Mouse (Mus musculus): ENCODE results near the gene Rfpl4b. TPM values are rescaled to one million over a fixed set of nuclear protein-coding genes. Genes with fewer than 3 reads are reported as not detected.
"Not testable (repeated sequence)": the region's sequence is repeated elsewhere in the genome, so short reads cannot be mapped to it uniquely, and the experiment has no call there.

Gene Rfpl4b
- polyA plus RNA-seq (2015; fragmentation: Nextera tagmentation; extraction: Ambion mirVana) = not detected in 2 replicates

DNA sequence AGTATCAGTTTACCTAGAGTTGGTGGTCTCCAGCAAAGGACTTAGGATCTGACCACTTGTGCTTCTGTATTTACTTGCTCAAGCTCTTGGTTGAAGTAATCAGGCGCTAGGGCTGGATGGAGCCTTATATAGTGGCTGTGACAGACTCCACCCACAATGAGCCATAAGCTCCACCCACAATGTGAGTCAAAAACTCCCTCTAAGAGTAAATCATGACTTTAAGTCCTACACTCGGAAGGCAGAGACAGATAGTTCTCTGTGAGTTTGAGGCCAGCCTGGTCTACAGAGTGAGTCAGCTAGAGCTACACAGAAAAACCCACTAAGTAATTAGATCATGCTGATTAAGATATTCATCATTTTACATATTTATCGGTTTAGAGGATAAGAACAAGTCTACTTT is at the start of gene Rfpl4b:
Rfpl4b (minus strand) TSS at position 101 of the 400 bp plus-strand sequence.
- Histone ChIP-seq H3K4me2 (ENCODE audit: low read depth, low read length) (no peak within 1 kb of the TSS), H3K36me3 (replicated peaks; ENCODE audit: insufficient read depth, low read length) (no peaks in the 10 kb centered on the region), H3K9me3 (ENCODE audit: low read length) (no peaks in the 10 kb centered on the region), H3K27ac (ENCODE audit: low read depth) (no peak within 1 kb of the TSS), H3K27me3 (ENCODE audit: insufficient read depth, low read length) (no peaks in the 10 kb centered on the region), H3K9ac (replicated peaks) (no peak within 1 kb of the TSS), H3K4me3 (ENCODE audit: low read depth, low read length) (no peak within 1 kb of the TSS), H3K4me1 (ENCODE audit: insufficient read depth) (no peaks in the 10 kb centered on the region)
- DNase-seq = no peak
- no peak for TF ChIP-seq EP300 (IDR thresholded peaks at IDR 0.05; ENCODE audit: low read depth)
- TF ChIP-seq CTCF (IDR thresholded peaks at IDR 0.05; ENCODE audit: low read depth) = no peak
- WGBS (ENCODE audit: insufficient replicate concordance) = 78% methylated on average over 3 of the region's 3 CpGs
- no peak for ATAC-seq

DNA sequence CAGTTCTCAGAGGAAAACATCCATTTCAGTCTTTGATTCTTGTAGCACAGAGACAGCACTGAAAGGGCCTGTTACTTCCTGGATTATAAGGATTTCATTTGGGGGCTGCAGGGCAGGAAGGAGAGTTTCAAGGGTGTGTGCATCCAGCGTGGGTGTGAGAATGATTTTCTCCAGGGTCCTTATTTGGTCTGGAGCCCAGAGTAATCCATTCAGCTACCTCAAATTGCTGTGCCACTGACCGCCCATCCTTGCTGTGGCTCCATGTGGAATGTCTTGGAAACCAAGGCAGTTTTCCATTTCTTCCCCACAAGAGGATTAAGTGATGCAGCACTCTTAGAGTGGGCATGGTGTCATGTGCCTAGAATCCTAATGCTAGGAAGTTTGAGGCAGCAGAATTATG is 33.6 kb upstream of the Rfpl4b start:
- Histone ChIP-seq H3K4me3 (ENCODE audit: low read depth, low read length) (no peak overlapping the region), H3K9me3 (ENCODE audit: low read length) (no peaks in the 10 kb centered on the region), H3K4me1 (ENCODE audit: insufficient read depth) (no peaks in the 10 kb centered on the region), H3K27me3 (ENCODE audit: insufficient read depth, low read length) (no peaks in the 10 kb centered on the region), H3K9ac (replicated peaks) (no peak overlapping the region), H3K36me3 (replicated peaks; ENCODE audit: insufficient read depth, low read length) (no peaks in the 10 kb centered on the region), H3K4me2 (ENCODE audit: low read depth, low read length) (no peak overlapping the region), H3K27ac (ENCODE audit: low read depth) (no peak overlapping the region)
- ATAC-seq (no peak), DNase-seq (no peak)
- no peak for TF ChIP-seq CTCF (IDR thresholded peaks at IDR 0.05; ENCODE audit: low read depth)
- TF ChIP-seq EP300 (IDR thresholded peaks at IDR 0.05; ENCODE audit: low read depth) = no peak
- WGBS (ENCODE audit: insufficient replicate concordance) = 44% methylated on average over 2 of the region's 2 CpGs

GRCm38 (mm10) chr10:38850006-38850405 is 28.4 kb upstream of the Rfpl4b start:
- H3K36me3 ChIP-seq (replicated peaks; ENCODE audit: insufficient read depth, low read length); H3K4me2 ChIP-seq (ENCODE audit: low read depth, low read length); ATAC-seq: not testable (repeated sequence)

DNA sequence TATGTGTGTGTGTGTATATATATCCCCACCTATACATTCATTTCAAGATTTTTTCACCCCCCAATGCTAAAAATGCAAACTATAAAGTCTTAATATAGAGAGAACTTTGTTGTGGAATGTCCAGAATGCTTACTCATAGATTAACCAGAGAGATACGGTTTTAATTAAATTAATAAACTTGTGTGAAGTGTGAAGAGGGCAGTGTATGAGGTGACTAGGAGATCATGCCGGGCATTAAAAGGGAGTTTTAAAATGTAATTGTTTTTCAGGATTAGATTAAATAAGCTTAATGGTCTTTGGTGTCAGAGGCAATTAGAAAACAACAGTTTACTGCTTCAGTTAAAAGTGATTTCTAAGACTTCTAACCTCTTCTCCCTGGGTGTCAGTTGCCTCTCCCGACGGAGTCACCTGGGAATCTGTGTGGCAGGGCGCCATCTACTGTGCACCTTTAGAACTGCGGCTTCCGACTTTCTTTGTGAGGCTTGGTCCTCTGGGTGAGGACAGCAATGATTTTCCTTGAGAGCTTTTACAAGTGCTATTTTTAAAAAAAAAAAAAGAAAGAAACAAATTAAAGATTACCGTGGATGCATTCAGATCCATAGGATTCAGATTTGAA is 27.4 kb upstream of the Rfpl4b start:
- Histone ChIP-seq H3K9ac (replicated peaks) (no peak overlapping the region), H3K4me3 (ENCODE audit: low read depth, low read length) (no peak overlapping the region), H3K27ac (ENCODE audit: low read depth) (no peak overlapping the region), H3K27me3 (ENCODE audit: insufficient read depth, low read length) (no peaks in the 10 kb centered on the region), H3K4me2 (ENCODE audit: low read depth, low read length) (no peak overlapping the region), H3K4me1 (ENCODE audit: insufficient read depth) (no peaks in the 10 kb centered on the region), H3K9me3 (ENCODE audit: low read length) (no peaks in the 10 kb centered on the region), H3K36me3 (replicated peaks; ENCODE audit: insufficient read depth, low read length) (no peaks in the 10 kb centered on the region)
- ATAC-seq = no peak
- peak; percentile 62 for DNase-seq
- TF ChIP-seq EP300 (IDR thresholded peaks at IDR 0.05; ENCODE audit: low read depth) (no peak), CTCF (IDR thresholded peaks at IDR 0.05; ENCODE audit: low read depth) (peak; percentile 83)
- WGBS (ENCODE audit: insufficient replicate concordance) = 25% methylated on average over 8 of the region's 8 CpGs

More at GRCm38 (mm10) chr10:38850006-38850405, 28.4 kb upstream of the Rfpl4b start:
- DNase-seq; H3K4me3 ChIP-seq (ENCODE audit: low read depth, low read length); H3K9me3 ChIP-seq (ENCODE audit: low read length); H3K27me3 ChIP-seq (ENCODE audit: insufficient read depth, low read length); H3K9ac ChIP-seq (replicated peaks); H3K4me1 ChIP-seq (ENCODE audit: insufficient read depth); H3K27ac ChIP-seq (ENCODE audit: low read depth): not testable (repeated sequence)
- WGBS (ENCODE audit: insufficient replicate concordance) = 41% methylated on average over 5 of the region's 5 CpGs

- H3K4me2 ChIP-seq (ENCODE audit: low read depth, low read length) = no peak overlapping the region
- H3K27me3 ChIP-seq (ENCODE audit: insufficient read depth, low read length) = no peaks in the 10 kb centered on the region
- H3K9me3 ChIP-seq (ENCODE audit: low read length) = no peaks in the 10 kb centered on the region
- H3K4me3 ChIP-seq (ENCODE audit: low read depth, low read length) = no peak overlapping the region
- ATAC-seq = no peak
- TF ChIP-seq CTCF (IDR thresholded peaks at IDR 0.05; ENCODE audit: low read depth) = no peak
- TF ChIP-seq EP300 (IDR thresholded peaks at IDR 0.05; ENCODE audit: low read depth) = no peak
- DNase-seq = no peak
- WGBS (ENCODE audit: insufficient replicate concordance) = 81% methylated on average over 4 of the region's 4 CpGs
- no peak overlapping the region for H3K9ac ChIP-seq (replicated peaks)
- H3K4me1 ChIP-seq (ENCODE audit: insufficient read depth) = no peaks in the 10 kb centered on the region
- H3K27ac ChIP-seq (ENCODE audit: low read depth) = no peak overlapping the region
- no peaks in the 10 kb centered on the region for H3K36me3 ChIP-seq (replicated peaks; ENCODE audit: insufficient read depth, low read length)
Measured at GRCm38 (mm10) chr10:38848231-38848630, 26.7 kb upstream of the Rfpl4b start.

GRCm38 (mm10) chr10:38823741-38824140 is 2.2 kb upstream of the Rfpl4b start:
- Histone ChIP-seq H3K4me2 (ENCODE audit: low read depth, low read length) (no peak overlapping the region), H3K9me3 (ENCODE audit: low read length) (no peaks in the 10 kb centered on the region), H3K27ac (ENCODE audit: low read depth) (no peak overlapping the region), H3K4me3 (ENCODE audit: low read depth, low read length) (no peak overlapping the region), H3K27me3 (ENCODE audit: insufficient read depth, low read length) (no peaks in the 10 kb centered on the region), H3K4me1 (ENCODE audit: insufficient read depth) (no peaks in the 10 kb centered on the region), H3K36me3 (replicated peaks; ENCODE audit: insufficient read depth, low read length) (no peaks in the 10 kb centered on the region), H3K9ac (replicated peaks) (no peak overlapping the region)
- ATAC-seq (no peak), DNase-seq (no peak)
- TF ChIP-seq EP300 (IDR thresholded peaks at IDR 0.05; ENCODE audit: low read depth) (no peak), CTCF (IDR thresholded peaks at IDR 0.05; ENCODE audit: low read depth) (no peak)
- WGBS (ENCODE audit: insufficient replicate concordance) = 31% methylated on average over 1 of the region's 1 CpGs

DNA sequence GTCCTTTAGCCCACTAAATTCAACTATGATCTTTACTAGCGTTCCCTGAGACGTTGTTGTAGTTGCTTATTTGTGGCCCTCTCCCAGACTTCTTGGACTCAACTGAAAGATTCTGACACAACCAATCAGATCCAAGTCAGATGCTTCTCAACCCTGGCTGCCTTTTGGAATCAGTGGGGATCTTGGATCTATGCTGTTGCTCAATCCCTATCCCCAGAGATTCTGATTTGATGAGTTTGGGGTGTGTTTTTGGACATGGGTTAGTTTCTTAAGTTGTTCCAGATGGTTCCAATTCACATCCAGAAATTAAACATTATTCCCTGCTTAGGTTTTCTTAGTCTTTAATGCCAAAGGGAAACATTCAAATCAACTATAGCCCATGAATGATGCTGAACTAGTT is 15.5 kb downstream of the Rfpl4b start:
- H3K4me2 ChIP-seq (ENCODE audit: low read depth, low read length) = no peak overlapping the region
- H3K9me3 ChIP-seq (ENCODE audit: low read length) = no peaks in the 10 kb centered on the region
- no peaks in the 10 kb centered on the region for H3K27me3 ChIP-seq (ENCODE audit: insufficient read depth, low read length)
- WGBS (ENCODE audit: insufficient replicate concordance) = 87% methylated on average over 2 of the region's 2 CpGs
- TF ChIP-seq EP300 (IDR thresholded peaks at IDR 0.05; ENCODE audit: low read depth) = no peak
- no peak for TF ChIP-seq CTCF (IDR thresholded peaks at IDR 0.05; ENCODE audit: low read depth)
- H3K4me1 ChIP-seq (ENCODE audit: insufficient read depth) = no peaks in the 10 kb centered on the region
- DNase-seq (no peak), ATAC-seq (no peak)
- no peak overlapping the region for H3K9ac ChIP-seq (replicated peaks)
- H3K4me3 ChIP-seq (ENCODE audit: low read depth, low read length) = no peak overlapping the region
- no peak overlapping the region for H3K27ac ChIP-seq (ENCODE audit: low read depth)
- H3K36me3 ChIP-seq (replicated peaks; ENCODE audit: insufficient read depth, low read length) = no peaks in the 10 kb centered on the region

Data from liver, postnatal 0 days (tissue).